Mouse (Mus musculus) liver, embryonic 14.5 days (tissue): ENCODE data around the gene Zranb3.

ENCODE experiments used
- CTCF ChIP-seq: IDR thresholded peaks from 2 replicates; pipeline ENCODE4 v1.5.1; 2016; ENCODE audit warnings: antibody characterized with exemption, low read depth, control low read depth
- EP300 ChIP-seq: IDR thresholded peaks from 2 replicates; pipeline ENCODE4 v1.6.1; 2016; ENCODE audit warnings: antibody characterized with exemption, low read depth

- TF ChIP-seq CTCF = no peak
- TF ChIP-seq EP300 = no peak
These were observed 159.3 kb downstream of the Zranb3 start for GRCm38 (mm10) chr1:127943516-127943915.
